Mouse (Mus musculus) myocyte (in vitro differentiated cells): ENCODE results near the gene Creb5. TPM values are rescaled to one million over a fixed set of nuclear protein-coding genes. Genes with fewer than 3 reads are reported as not detected.

Experiments
- H3K27me3 ChIP-seq: one replicate; pipeline ENCODE4 v1.6.1; 2011; ENCODE audit not compliant: control insufficient read depth, insufficient read depth, insufficient read length
- H3K36me3 ChIP-seq: one replicate; pipeline ENCODE4 v1.6.1; 2011; ENCODE audit not compliant: control insufficient read depth, insufficient read depth
- H3K4me2 ChIP-seq: one replicate; pipeline ENCODE4 v1.6.1; 2011; ENCODE audit warnings: low read depth, control low read depth
- H3K4me3 ChIP-seq: one replicate; pipeline ENCODE4 v1.5.1; 2011; ENCODE audit warnings: mild to moderate bottlenecking, control low read depth, moderate library complexity
- H3K79me2 ChIP-seq: one replicate; pipeline ENCODE4 v1.6.1; 2011; ENCODE audit not compliant: control insufficient read depth, insufficient read depth
- H3ac ChIP-seq: one replicate; pipeline ENCODE4 v1.6.1; 2011; ENCODE audit not compliant: control insufficient read depth, insufficient read length
- CEBPB ChIP-seq: IDR thresholded peaks from 2 replicates; pipeline ENCODE4 v1.6.1; 2011; ENCODE audit warnings: mild to moderate bottlenecking, moderate library complexity; ENCODE audit not compliant: poor library complexity, insufficient read depth, severe bottlenecking
- E2F4 ChIP-seq: IDR thresholded peaks from one replicate; pipeline ENCODE4 v1.6.1; 2011; ENCODE audit warnings: mild to moderate bottlenecking, control low read depth, moderate library complexity; ENCODE audit not compliant: insufficient read depth
- MAX ChIP-seq: IDR thresholded peaks from one replicate; pipeline ENCODE4 v1.6.1; 2011; ENCODE audit warnings: low read depth, mild to moderate bottlenecking, control low read depth
- MYOD1 ChIP-seq, 3 experiments: IDR thresholded peaks; one replicate each; pipeline ENCODE4 v1.6.1; 2011; ENCODE audit warnings: control low read depth in 2 of 3, low read depth in 2 of 3, mild to moderate bottlenecking in 2 of 3, moderate library complexity in 1 of 3; ENCODE audit not compliant: insufficient read length in 2 of 3, control insufficient read depth in 1 of 3
- MYOG ChIP-seq, 3 experiments: IDR thresholded peaks; one replicate each; pipeline ENCODE4 v1.6.1; 2011; ENCODE audit warnings: control low read depth in 2 of 3, low read depth in 2 of 3, mild to moderate bottlenecking in 2 of 3; ENCODE audit not compliant: insufficient read length in 2 of 3, control insufficient read depth in 1 of 3, insufficient read depth in 1 of 3
- POLR2A ChIP-seq: IDR thresholded peaks from one replicate; pipeline ENCODE4 v1.6.1; 2011; ENCODE audit warnings: low read depth, mild to moderate bottlenecking, control low read depth, moderate library complexity; ENCODE audit not compliant: insufficient read length
- POLR2AphosphoS2 ChIP-seq: IDR thresholded peaks from one replicate; pipeline ENCODE4 v1.6.1; 2011; ENCODE audit warnings: low read depth, control low read depth; ENCODE audit not compliant: insufficient read length
- REST ChIP-seq: IDR thresholded peaks from one replicate; pipeline ENCODE4 v1.6.1; 2011; ENCODE audit warnings: mild to moderate bottlenecking, control low read depth, moderate library complexity; ENCODE audit not compliant: insufficient read depth, insufficient read length
- SRF ChIP-seq: IDR thresholded peaks from one replicate; pipeline ENCODE4 v1.6.1; 2011; ENCODE audit warnings: low read depth; ENCODE audit not compliant: control insufficient read depth, insufficient read length
- TCF12 ChIP-seq: IDR thresholded peaks from one replicate; pipeline ENCODE4 v1.6.1; 2011; ENCODE audit warnings: mild to moderate bottlenecking, control low read depth; ENCODE audit not compliant: poor library complexity, insufficient read depth, severe bottlenecking
- TCF3 ChIP-seq: IDR thresholded peaks from one replicate; pipeline ENCODE4 v1.6.1; 2011; ENCODE audit warnings: low read depth, control low read depth; ENCODE audit not compliant: insufficient read length
- USF1 ChIP-seq: IDR thresholded peaks from one replicate; pipeline ENCODE4 v1.6.1; 2011; ENCODE audit warnings: low read depth, mild to moderate bottlenecking, control low read depth, moderate library complexity
- polyA plus RNA-seq: library from polyadenylated mRNA; unstranded; fragments of >200 nt; fragmentation: generic; extraction: Trizol; gene quantifications from one replicate; pipeline ENCODE4 v1.2.1, GENCODE M21; 2012; ENCODE audit warnings: missing spikeins

The Creb5 gene
- polyA plus RNA-seq, 1 experiment, result 1.4 TPM

DNA sequence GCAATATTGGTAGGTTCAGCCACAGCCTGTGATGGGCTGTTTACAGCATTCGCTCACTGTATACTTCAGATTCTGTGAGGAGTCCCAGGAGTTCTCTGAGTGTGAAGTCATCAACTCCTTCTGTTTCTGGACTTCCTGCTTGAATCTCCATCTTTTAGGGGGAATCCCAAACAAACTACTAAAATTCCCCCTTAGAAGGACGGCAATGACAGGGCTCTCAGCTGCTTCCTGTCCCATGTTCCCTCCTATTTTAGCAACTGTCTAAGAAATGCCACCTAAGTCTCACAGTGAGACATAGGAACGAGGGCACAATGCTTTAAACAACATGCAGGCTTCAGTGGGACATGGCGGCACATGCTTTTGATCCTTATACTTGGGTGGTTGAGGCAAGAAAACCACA, 204.3 kb downstream of the Creb5 start:
- Histone ChIP-seq H3K36me3 (no peaks in the 10 kb centered on the region), H3K4me3 (no peak overlapping the region), H3K27me3 (no peaks in the 10 kb centered on the region), H3ac (no peak overlapping the region), H3K4me2 (no peak overlapping the region), H3K79me2 (no peaks in the 10 kb centered on the region)
- TF ChIP-seq USF1 (no peak), CEBPB (no peak), MAX (no peak), TCF12 (no peak), POLR2AphosphoS2 (no peak), E2F4 (no peak), MYOD1 (IDR thresholded peaks at IDR 0.05; ENCODE audit: control insufficient read depth in 1 of 3, insufficient read length in 2 of 3, low read depth in 2 of 3) (no peak), POLR2A (no peak), TCF3 (no peak)

DNA sequence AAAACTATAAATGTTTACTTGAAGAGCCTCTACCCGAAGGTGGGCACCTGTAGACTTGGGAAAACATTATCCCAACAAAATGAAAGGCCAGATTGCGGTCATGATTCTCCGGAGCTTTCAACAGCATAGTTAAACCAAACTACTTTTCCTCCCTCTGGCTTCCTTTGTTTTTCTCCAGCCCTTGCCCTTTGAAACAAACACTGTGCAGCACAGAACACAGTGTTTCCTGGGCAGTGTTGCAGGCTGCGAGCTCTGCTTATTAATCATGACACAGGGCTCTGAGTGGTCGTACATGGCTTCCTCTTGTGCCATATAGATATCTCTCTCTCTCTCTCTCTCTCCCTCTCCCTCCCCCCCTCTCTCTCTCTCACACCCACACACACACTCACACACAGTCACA, 206.8 kb downstream of the Creb5 start:
- TF ChIP-seq POLR2AphosphoS2 (no peak), MAX (no peak), REST (no peak), USF1 (no peak), E2F4 (no peak)
- H3K4me3 ChIP-seq, result no peak overlapping the region
- H3K4me2 ChIP-seq, result no peak overlapping the region
- no peaks in the 10 kb centered on the region for H3K36me3 ChIP-seq
- H3K79me2 ChIP-seq, result no peaks in the 10 kb centered on the region
- H3ac ChIP-seq, result no peak overlapping the region
- no peaks in the 10 kb centered on the region for H3K27me3 ChIP-seq

DNA sequence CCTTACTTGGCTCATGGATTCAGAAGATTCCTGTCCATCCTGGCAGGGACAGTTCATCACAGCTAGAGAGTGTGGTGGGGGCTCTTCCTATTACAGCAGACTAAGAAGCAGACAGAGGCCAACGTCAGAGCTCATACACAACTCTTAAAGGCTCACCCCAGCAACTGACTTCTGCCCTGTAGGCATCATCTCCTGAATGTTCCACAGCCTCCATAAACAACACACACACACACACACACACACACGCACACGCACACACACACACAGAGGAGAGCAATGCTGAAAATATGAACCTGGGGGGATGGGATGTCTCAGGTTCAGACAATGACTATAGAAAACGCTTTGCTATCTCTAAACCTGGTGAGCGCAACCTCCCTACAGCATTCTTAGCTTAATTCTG, 208.6 kb downstream of the Creb5 start:
- Histone ChIP-seq H3ac (no peak overlapping the region), H3K79me2 (no peaks in the 10 kb centered on the region), H3K4me3 (no peak overlapping the region), H3K36me3 (no peaks in the 10 kb centered on the region), H3K27me3 (no peaks in the 10 kb centered on the region), H3K4me2 (no peak overlapping the region)
- TF ChIP-seq REST (no peak), POLR2AphosphoS2 (no peak), MYOG (IDR thresholded peaks at IDR 0.05; ENCODE audit: control insufficient read depth in 1 of 3, insufficient read depth in 1 of 3, insufficient read length in 2 of 3, low read depth in 2 of 3) (no peak), MYOD1 (IDR thresholded peaks at IDR 0.05; ENCODE audit: control insufficient read depth in 1 of 3, insufficient read length in 2 of 3, low read depth in 2 of 3) (no peak), E2F4 (no peak), TCF12 (no peak), TCF3 (no peak), SRF (no peak), CEBPB (no peak), MAX (no peak), POLR2A (no peak)

DNA sequence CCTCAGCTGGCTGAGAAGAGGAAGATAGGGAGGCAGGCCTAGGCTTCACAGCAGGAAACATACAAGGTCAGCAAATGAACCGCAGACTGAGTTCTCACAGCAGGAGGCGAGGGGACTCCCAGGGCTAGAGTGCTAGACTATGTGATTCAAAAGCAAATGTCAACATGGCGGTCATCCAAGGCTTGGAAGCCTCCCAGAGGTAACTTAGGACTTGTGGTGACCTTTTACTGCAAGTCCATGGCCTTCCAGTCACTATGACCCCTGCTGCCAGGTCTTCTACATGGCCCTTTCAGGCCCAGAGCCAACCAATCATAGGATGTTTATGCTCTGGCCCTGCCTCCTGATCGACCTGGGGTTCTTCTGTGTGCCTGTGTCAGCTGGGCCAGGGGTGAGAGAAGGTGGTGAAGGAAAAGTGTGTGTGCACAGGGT, 209.3 kb downstream of the Creb5 start:
- no peak overlapping the region for H3K4me2 ChIP-seq
- H3K4me3 ChIP-seq, result no peak overlapping the region
- H3K79me2 ChIP-seq, result no peaks in the 10 kb centered on the region
- no peaks in the 10 kb centered on the region for H3K36me3 ChIP-seq
- no peaks in the 10 kb centered on the region for H3K27me3 ChIP-seq
- no peak for TF ChIP-seq POLR2A
- TF ChIP-seq MYOD1 (IDR thresholded peaks at IDR 0.05; ENCODE audit: control insufficient read depth in 1 of 3, insufficient read length in 2 of 3, low read depth in 2 of 3), result no peak
- TF ChIP-seq TCF3, result no peak
- TF ChIP-seq E2F4, result no peak
- TF ChIP-seq CEBPB, result no peak
- TF ChIP-seq POLR2AphosphoS2, result no peak
- no peak for TF ChIP-seq MYOG (IDR thresholded peaks at IDR 0.05; ENCODE audit: control insufficient read depth in 1 of 3, insufficient read depth in 1 of 3, insufficient read length in 2 of 3, low read depth in 2 of 3)
- no peak for TF ChIP-seq SRF
- no peak for TF ChIP-seq REST
- TF ChIP-seq MAX, result no peak
- TF ChIP-seq TCF12, result no peak
- TF ChIP-seq USF1, result no peak
- H3ac ChIP-seq, result no peak overlapping the region

DNA sequence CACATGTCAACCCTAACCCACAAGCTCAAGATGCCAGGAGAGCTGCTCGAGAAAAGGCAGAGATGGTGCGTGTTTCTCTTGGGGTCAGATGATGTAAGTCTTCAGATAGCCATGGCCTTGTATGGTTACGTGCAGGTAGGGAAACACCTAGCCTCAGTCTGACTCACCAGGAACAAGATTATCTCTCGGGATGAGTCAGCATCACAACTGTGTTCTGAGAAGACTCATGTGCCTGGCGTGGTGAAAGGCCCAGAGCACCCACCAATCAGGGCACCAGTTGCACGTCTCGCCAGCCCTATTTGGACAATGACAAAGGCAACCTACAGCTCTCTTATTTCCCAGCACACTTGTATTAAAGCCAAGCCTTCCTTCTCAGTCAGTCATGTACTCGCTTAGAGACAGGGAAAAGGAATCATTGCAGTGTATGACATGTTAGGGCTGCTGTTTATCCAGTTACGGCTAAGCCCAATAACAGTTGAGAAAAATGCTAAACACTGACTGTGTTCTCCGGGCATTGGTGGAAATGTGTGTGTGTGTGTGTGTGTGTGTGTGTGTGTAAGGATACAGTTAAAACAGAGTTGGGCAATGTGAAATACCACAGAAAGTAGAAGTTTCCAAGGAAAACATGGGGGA, 210.9 kb downstream of the Creb5 start:
- TF ChIP-seq SRF, result peak; percentile 42
- no peak for TF ChIP-seq TCF12
- no peak for TF ChIP-seq MAX
- no peak for TF ChIP-seq POLR2AphosphoS2
- no peak overlapping the region for H3K4me2 ChIP-seq
- H3K4me3 ChIP-seq, result no peak overlapping the region
- H3K27me3 ChIP-seq, result no peaks in the 10 kb centered on the region
- H3ac ChIP-seq, result no peak overlapping the region
- H3K79me2 ChIP-seq, result no peaks in the 10 kb centered on the region
- H3K36me3 ChIP-seq, result no peaks in the 10 kb centered on the region
